20 mouse cellular contexts compared by ENCODE assay signal in the genomic region with DNA sequence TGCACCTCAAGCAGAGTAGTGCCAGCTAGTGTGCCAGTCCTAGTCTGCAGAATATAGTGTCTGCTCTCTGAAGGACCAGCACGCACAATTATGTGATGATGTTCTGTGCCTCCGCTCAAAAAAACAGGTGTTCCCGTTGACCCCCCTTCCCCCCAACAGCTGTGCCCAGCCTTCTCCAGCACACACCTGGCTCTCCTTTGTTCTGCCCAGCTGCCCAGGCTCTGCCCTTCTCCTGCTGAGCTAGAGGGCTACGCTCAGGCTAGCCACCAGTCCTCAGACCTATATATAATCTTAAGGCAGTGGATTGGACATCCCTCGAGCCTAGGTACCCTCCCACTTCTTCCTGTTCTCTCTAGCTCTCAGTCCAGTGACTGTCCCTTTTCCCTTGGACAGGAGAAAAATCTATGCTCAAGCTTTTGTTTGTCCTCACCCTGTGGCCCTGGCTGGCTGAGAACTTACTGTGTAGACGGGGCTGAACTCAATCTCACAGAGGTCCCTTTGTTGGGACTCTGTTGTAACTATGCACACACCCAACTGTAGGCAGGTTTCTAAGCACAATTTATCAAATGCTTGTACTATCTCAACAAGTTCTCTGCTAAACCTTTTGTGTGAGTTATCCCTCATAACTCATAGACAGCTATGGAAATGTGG. TPM values are rescaled to one million over a fixed set of nuclear protein-coding genes. Genes with fewer than 3 reads are reported as not detected.
DNase-seq lines count a peak whose midpoint lies in the region; ATAC-seq and TF ChIP-seq lines count a peak whose summit lies in the region.
"Had no signal": no experiment of that assay in that cellular context is flagged by ENCODE, and none has a peak within 500 bp of the region (broad histone marks: within the 10 kb centered on the region; RNA-seq: fewer than 3 reads in every experiment).

No protein-coding gene starts in this region.

- peaks cover 5% of the 10 kb centered on the region for H3K36me3 ChIP-seq in lung, embryonic 16.5 days (ENCODE audit: control insufficient read depth, insufficient read depth, low read length)
- peaks cover 25% of the 10 kb centered on the region for H3K36me3 ChIP-seq in limb, embryonic 10.5 days
- H3K36me3 ChIP-seq in stomach, embryonic 16.5 days (ENCODE audit: control insufficient read depth, insufficient read depth, low read length): no peaks in the 10 kb centered on the region

- TF ChIP-seq CTCF in gastrocnemius, adult 2 months (IDR thresholded peaks at IDR 0.05): no peak

- no peak for DNase-seq in gastrocnemius, adult 2 months
- DNase-seq in gastrocnemius, adult 8-10 months (ENCODE audit: low spot score in 2 of 2): no peak
- DNase-seq in lung, postnatal 10 days: no peak
- DNase-seq in limb, embryonic 10.5 days (ENCODE audit: low spot score): no peak
- no peak for DNase-seq in lung, postnatal 36 days
- DNase-seq: adrenal gland, adult 8-10 months; cerebellum, adult 9-11 months; lung, postnatal 14 days; right cerebral cortex, postnatal 4 days; thymus, postnatal 25 days had no signal

- no peak overlapping the region for H3K4me3 ChIP-seq in gastrocnemius, adult 2 months
- no peak overlapping the region for H3K4me3 ChIP-seq in lung, embryonic 16.5 days (ENCODE audit: low read length)
- no peak overlapping the region for H3K4me3 ChIP-seq in limb, embryonic 10.5 days
- H3K4me3 ChIP-seq in stomach, embryonic 16.5 days (replicated peaks; ENCODE audit: low read length): no peak overlapping the region
- H3K4me3 ChIP-seq: kidney, embryonic 15.5 days; midbrain, embryonic 15.5 days had no signal

- H3K9ac ChIP-seq in lung, embryonic 16.5 days (ENCODE audit: low read length): no peak overlapping the region
- no peak overlapping the region for H3K9ac ChIP-seq in stomach, embryonic 16.5 days (ENCODE audit: low read length)
- H3K9ac ChIP-seq: kidney, embryonic 15.5 days; liver, embryonic 14.5 days; midbrain, embryonic 15.5 days had no signal

- H3K9me3 ChIP-seq in lung, embryonic 16.5 days (ENCODE audit: control insufficient read depth, low read length): no peaks in the 10 kb centered on the region
- no peaks in the 10 kb centered on the region for H3K9me3 ChIP-seq in limb, embryonic 10.5 days (replicated peaks)
- H3K9me3 ChIP-seq in stomach, embryonic 16.5 days (replicated peaks; ENCODE audit: control insufficient read depth, low read length): no peaks in the 10 kb centered on the region
- H3K9me3 ChIP-seq: midbrain, embryonic 15.5 days had no signal

- H3K27ac ChIP-seq in gastrocnemius, adult 2 months: peak overlapping the region; percentile 97
- H3K27ac ChIP-seq in lung, embryonic 16.5 days (ENCODE audit: low read length): peak overlapping the region; percentile 3; the same call in 1 of the 2 replicates
- peak overlapping the region; percentile 25; the same call in 1 of the 2 replicates for H3K27ac ChIP-seq in limb, embryonic 10.5 days
- peak overlapping the region; percentile 12; the same call in 1 of the 2 replicates for H3K27ac ChIP-seq in stomach, embryonic 16.5 days (ENCODE audit: low read length)
- H3K27ac ChIP-seq: kidney, embryonic 15.5 days; liver, embryonic 14.5 days; midbrain, embryonic 15.5 days had no signal

- H3K27me3 ChIP-seq in lung, embryonic 16.5 days (ENCODE audit: control insufficient read depth, insufficient read depth, low read depth, low read length): no peaks in the 10 kb centered on the region
- H3K27me3 ChIP-seq in limb, embryonic 10.5 days (ENCODE audit: low read depth, poor library complexity, severe bottlenecking): no peaks in the 10 kb centered on the region
- no peaks in the 10 kb centered on the region for H3K27me3 ChIP-seq in stomach, embryonic 16.5 days (ENCODE audit: control insufficient read depth, insufficient read depth, low read length)
- H3K27me3 ChIP-seq: kidney, embryonic 15.5 days; midbrain, embryonic 15.5 days; Patski had no signal

- no peak overlapping the region for H3K4me2 ChIP-seq in lung, embryonic 16.5 days (ENCODE audit: low read depth, low read length)
- no peak overlapping the region for H3K4me2 ChIP-seq in stomach, embryonic 16.5 days (ENCODE audit: low read depth, low read length)
- H3K4me2 ChIP-seq: heart, embryonic 11.5 days; kidney, embryonic 15.5 days; midbrain, embryonic 15.5 days had no signal

- H3K4me1 ChIP-seq in lung, embryonic 16.5 days (replicated peaks; ENCODE audit: control insufficient read depth, insufficient read depth, low read length): peaks cover 38% of the 10 kb centered on the region
- H3K4me1 ChIP-seq in limb, embryonic 10.5 days: peaks cover 29% of the 10 kb centered on the region
- peaks cover 16% of the 10 kb centered on the region for H3K4me1 ChIP-seq in stomach, embryonic 16.5 days (ENCODE audit: control insufficient read depth, insufficient read depth, low read length)

- ATAC-seq in lung, embryonic 16.5 days (ENCODE audit: low read depth): no peak; the same call in 1 of the 2 replicates
- 0 out of 2 replicates have a peak, but pooled peaks have one; percentile 51 for ATAC-seq in stomach, embryonic 16.5 days (ENCODE audit: insufficient read depth, low FRiP score)
- ATAC-seq: CD4-positive, CD25-positive, alpha-beta regulatory T cell, adult 4 months; hindbrain, embryonic 16.5 days; intestine, embryonic 16.5 days; midbrain, embryonic 15.5 days; Patski had no signal

- intact Hi-C loops in gastrocnemius, adult 2 months (cut with DNase I): no loop called here

- 52% methylated on average over 6 of the region's 6 CpGs for WGBS in lung, embryonic 16.5 days
- 77% methylated on average over 6 of the region's 6 CpGs for WGBS in limb, embryonic 10.5 days
- 48% methylated on average over 6 of the region's 6 CpGs for WGBS in stomach, embryonic 16.5 days

RNA-seq across cellular contexts. Expression of gene Stk40, which starts 12.2 kb away (rescaled TPM):
- 100 to 1,000 TPM; 102 to 108 TPM for total RNA-seq in gastrocnemius, adult 2 months (2021)
- total RNA-seq in gastrocnemius, adult 8-10 months (2022): 100 to 1,000 TPM; 122 to 135 (median 128) TPM
- polyA plus RNA-seq in lung, embryonic 16.5 days (2015; fragmentation: Nextera tagmentation; extraction: Ambion mirVana): 37.7 and 40.3 TPM in 2 replicates
- polyA plus RNA-seq in limb, embryonic 10.5 days (2016; fragmentation: Nextera tagmentation; extraction: Ambion mirVana): 48.2 and 52.1 TPM in 2 replicates
- 28.4 and 29.6 TPM in 2 replicates for polyA plus RNA-seq in stomach, embryonic 16.5 days (2015; fragmentation: Nextera tagmentation; extraction: Ambion mirVana)

RNA-seq across cellular contexts. Expression of gene Lsm10, which starts 19.6 kb away (rescaled TPM):
- total RNA-seq in gastrocnemius, adult 2 months (2021): 1 to 10 TPM; 7.3 to 7.4 TPM
- total RNA-seq in gastrocnemius, adult 8-10 months (2022): 10 to 100 TPM in 1 of 4 experiments, 1 to 10 TPM in 3; 8.8 to 10.9 (median 9.4) TPM
- 57.2 and 57.7 TPM in 2 replicates for polyA plus RNA-seq in lung, embryonic 16.5 days (2015; fragmentation: Nextera tagmentation; extraction: Ambion mirVana)
- 41.3 and 48.0 TPM in 2 replicates for polyA plus RNA-seq in limb, embryonic 10.5 days (2016; fragmentation: Nextera tagmentation; extraction: Ambion mirVana)
- polyA plus RNA-seq in stomach, embryonic 16.5 days (2015; fragmentation: Nextera tagmentation; extraction: Ambion mirVana): 49.4 and 52.4 TPM in 2 replicates

RNA-seq across cellular contexts. Expression of gene Eva1b, which starts 31.5 kb away (rescaled TPM):
- 1 to 10 TPM; 2.9 to 4.4 TPM for total RNA-seq in gastrocnemius, adult 2 months (2021)
- 1 to 10 TPM; 2.0 to 4.9 (median 2.6) TPM for total RNA-seq in gastrocnemius, adult 8-10 months (2022)
- polyA plus RNA-seq in lung, embryonic 16.5 days (2015; fragmentation: Nextera tagmentation; extraction: Ambion mirVana): 98.0 and 108 TPM in 2 replicates
- polyA plus RNA-seq in limb, embryonic 10.5 days (2016; fragmentation: Nextera tagmentation; extraction: Ambion mirVana): 72.7 and 82.2 TPM in 2 replicates
- polyA plus RNA-seq in stomach, embryonic 16.5 days (2015; fragmentation: Nextera tagmentation; extraction: Ambion mirVana): 46.4 and 49.7 TPM in 2 replicates

RNA-seq across cellular contexts. Expression of gene Sh3d21, which starts 47.3 kb away (rescaled TPM):
- total RNA-seq in gastrocnemius, adult 2 months (2021): 1 to 10 TPM in 1 of 2 experiments, under 1 TPM in 1; 0.97 to 1.2 TPM
- total RNA-seq in gastrocnemius, adult 8-10 months (2022): under 1 TPM; 0.46 to 0.86 (median 0.68) TPM
- polyA plus RNA-seq in lung, embryonic 16.5 days (2015; fragmentation: Nextera tagmentation; extraction: Ambion mirVana): 9.2 and 12.3 TPM in 2 replicates
- 2.9 and 4.7 TPM in 2 replicates for polyA plus RNA-seq in limb, embryonic 10.5 days (2016; fragmentation: Nextera tagmentation; extraction: Ambion mirVana)
- 7.3 and 8.6 TPM in 2 replicates for polyA plus RNA-seq in stomach, embryonic 16.5 days (2015; fragmentation: Nextera tagmentation; extraction: Ambion mirVana)

RNA-seq across cellular contexts. Expression of gene Oscp1, which starts 57.6 kb away (rescaled TPM):
- total RNA-seq in gastrocnemius, adult 2 months (2021): 1 to 10 TPM; 2.3 to 3.7 TPM
- total RNA-seq in gastrocnemius, adult 8-10 months (2022): 1 to 10 TPM; 1.2 to 3.2 (median 2.9) TPM
- polyA plus RNA-seq in lung, embryonic 16.5 days (2015; fragmentation: Nextera tagmentation; extraction: Ambion mirVana): 21.8 and 23.7 TPM in 2 replicates
- 20.4 and 23.7 TPM in 2 replicates for polyA plus RNA-seq in limb, embryonic 10.5 days (2016; fragmentation: Nextera tagmentation; extraction: Ambion mirVana)
- 10.1 and 12.5 TPM in 2 replicates for polyA plus RNA-seq in stomach, embryonic 16.5 days (2015; fragmentation: Nextera tagmentation; extraction: Ambion mirVana)

Comparison
In these comparisons a context has a peak if more than half of its experiments do, and no peak if none do; other contexts are left out.
1. H3K27ac ChIP-seq: peak in every context shown above with its lines; median percentile 97 in gastrocnemius, adult 2 months; 25 in limb, embryonic 10.5 days; 12 in stomach, embryonic 16.5 days; 3 in lung, embryonic 16.5 days.